Mouse (Mus musculus): ENCODE results near the gene Mt3.

GRCm38 (mm10) chr8:94174619-94175213, 22.3 kb downstream of the Mt3 start:
- TF ChIP-seq CTCF (IDR thresholded peaks at IDR 0.05; ENCODE audit: insufficient read depth, low read length) (no peak), POLR2A (IDR thresholded peaks at IDR 0.05; ENCODE audit: borderline replicate concordance, extremely low read depth, low read depth, low read length) (no peak)

All from lung, adult 2 months (tissue).